Mouse (Mus musculus): ENCODE data around the gene Ctsk.
"Not testable (repeated sequence)": the region's sequence is repeated elsewhere in the genome, so short reads cannot be mapped to it uniquely, and the experiment has no call there.

Ctsk gene

DNA sequence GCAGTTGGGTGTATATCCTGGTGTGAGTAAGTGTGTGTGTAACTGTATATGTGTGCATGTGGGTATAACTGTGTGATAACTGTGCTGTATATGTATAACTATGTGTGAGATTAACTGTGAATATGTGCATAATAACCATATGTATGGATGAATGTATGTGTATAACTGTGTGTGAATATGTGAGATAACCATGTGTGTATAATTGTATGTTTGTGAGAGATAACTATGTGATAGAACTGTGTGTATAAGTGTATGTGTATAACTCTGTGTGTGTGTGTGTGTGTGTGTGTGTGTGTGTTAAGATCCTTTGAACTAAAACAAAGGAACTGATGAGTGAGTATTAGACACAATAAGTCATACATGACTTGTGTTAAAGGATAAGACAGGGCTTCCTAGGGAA is 27.1 kb downstream of the Ctsk start:
- DNase-seq: no peak

GRCm38 (mm10) chr3:95526622-95527211 is 27.7 kb downstream of the Ctsk start, which contains the start of gene Ctss:
Ctss (plus strand) TSS chr3:95526786.
- DNase-seq: no peak

DNA sequence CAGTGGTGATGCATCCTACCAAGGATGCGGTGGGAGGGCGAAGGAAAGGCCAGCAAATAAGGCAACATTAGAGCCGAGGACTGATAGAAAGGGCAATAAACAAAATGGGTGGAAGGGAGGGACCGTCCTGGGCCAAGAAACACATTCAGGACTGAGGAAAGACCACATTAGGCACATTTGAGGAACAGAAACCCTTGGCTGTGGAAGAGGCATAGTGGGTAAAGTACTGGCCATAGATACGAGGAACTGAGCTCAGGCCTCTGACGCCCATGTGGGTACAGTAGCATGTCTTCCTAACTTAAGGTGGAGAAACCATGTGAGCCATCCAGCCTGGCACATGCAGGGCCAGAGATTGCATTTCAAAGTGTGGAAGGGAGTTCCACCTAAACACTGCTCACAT is 30.8 kb downstream of the Ctsk start:
- no peak for DNase-seq

DNA sequence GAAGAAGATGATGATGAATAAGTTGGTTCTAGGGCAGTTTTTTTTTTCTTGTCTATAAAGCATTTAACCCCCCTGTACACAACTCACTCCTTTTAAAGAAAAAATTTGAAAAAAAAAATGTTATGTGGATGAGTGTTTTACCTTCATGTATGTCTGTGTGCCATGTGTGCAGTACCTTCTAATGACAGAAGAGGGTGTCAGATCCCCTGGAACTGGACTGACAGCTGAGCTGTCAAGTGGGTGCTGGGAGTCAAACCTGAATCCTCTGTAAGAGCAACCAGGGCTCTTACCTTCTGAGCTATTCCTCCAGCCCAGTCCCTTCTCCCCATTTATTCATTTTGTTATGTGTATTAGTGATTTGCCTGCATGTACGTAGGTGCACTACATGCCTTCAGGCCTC is 32.0 kb downstream of the Ctsk start:
- DNase-seq: no peak

- DNase-seq: no peak
Measured at GRCm38 (mm10) chr3:95533364-95533763, 34.3 kb downstream of the Ctsk start.

- DNase-seq: no peak
Measured at GRCm38 (mm10) chr3:95534927-95535326, 35.9 kb downstream of the Ctsk start.

- DNase-seq: no peak
Measured at GRCm38 (mm10) chr3:95538936-95539335, 39.9 kb downstream of the Ctsk start.

DNA sequence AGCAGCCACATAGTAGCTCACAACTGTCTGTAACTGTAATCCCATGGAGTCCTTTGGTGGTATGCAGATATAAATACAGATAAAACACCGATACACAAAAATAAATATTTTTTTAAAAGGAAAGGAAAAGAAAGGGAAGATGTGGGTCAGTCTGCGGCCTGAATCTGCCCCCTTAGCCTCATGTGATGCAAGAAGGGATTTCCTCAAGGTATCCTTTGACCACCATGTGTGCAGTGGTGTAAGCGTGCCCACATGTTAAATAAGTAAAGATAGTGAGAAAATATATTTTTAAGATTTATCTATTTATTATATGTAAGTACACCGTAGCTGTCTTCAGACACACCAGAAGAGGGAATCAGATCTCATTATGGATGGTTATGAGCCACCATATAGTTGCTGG is 40.8 kb downstream of the Ctsk start:
- no peak for DNase-seq

- not testable (repeated sequence) for DNase-seq
Measured at GRCm38 (mm10) chr3:95541186-95541585, 42.1 kb downstream of the Ctsk start.

DNA sequence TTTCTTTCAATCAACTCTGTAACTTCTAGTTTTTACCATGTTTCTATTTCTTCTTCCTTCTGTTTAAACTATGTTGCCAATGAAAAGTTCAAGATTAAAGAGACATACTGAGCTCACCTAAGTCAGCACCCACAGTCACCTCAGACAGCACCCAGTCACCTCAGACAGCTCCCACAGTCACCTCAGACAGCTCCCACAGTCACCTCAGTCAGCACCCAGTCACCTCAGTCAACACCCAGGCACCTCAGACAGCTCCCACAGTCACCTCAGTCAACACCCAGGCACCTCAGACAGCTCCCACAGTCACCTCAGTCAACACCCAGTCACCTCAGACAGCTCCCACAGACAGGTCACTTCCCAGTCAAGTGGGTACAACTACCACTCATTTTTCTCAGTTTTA is 43.1 kb downstream of the Ctsk start:
- DNase-seq: no peak

DNA sequence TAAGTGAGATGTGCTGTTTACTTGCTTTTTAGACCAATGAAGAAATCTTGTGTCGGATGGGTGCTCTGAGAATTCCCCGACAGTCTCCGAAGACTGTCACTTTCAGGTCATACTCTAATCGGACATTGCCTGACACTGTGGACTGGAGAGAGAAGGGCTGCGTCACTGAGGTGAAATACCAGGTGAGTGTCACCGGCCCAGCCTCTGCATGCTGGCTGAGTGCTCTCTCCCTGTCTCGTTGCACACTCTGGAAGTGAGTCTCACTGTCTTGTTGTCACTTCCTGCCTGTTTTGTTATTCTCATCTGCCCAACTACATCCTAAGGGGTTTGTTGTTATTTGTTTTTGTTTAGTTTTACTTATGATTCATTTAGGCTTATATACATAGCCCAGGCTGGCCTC is 43.9 kb downstream of the Ctsk start:
- no peak for DNase-seq

GRCm38 (mm10) chr3:95550176-95550575 is 51.1 kb downstream of the Ctsk start:
- DNase-seq: no peak

GRCm38 (mm10) chr3:95553986-95554385 is 54.9 kb downstream of the Ctsk start:
- no peak for DNase-seq

Data from liver (tissue).